Mouse (Mus musculus) midbrain, embryonic 15.5 days (tissue): ENCODE data around the gene Eaf1. TPM values are rescaled to one million over a fixed set of nuclear protein-coding genes. Genes with fewer than 3 reads are reported as not detected.
"Not testable (repeated sequence)": the region's sequence is repeated elsewhere in the genome, so short reads cannot be mapped to it uniquely, and the experiment has no call there.

ENCODE experiments used
- ATAC-seq: fragments of 200-750 bp; cut with Nextera tagmentation; replicated peaks from 2 replicates; pipeline ENCODE4 v1.8.0; 2017; ENCODE audit warnings: moderate TSS enrichment
- H3K27ac ChIP-seq: fragments of 300-500 bp; sonication (generic); 2 replicates; pipeline ENCODE4 v1.5.1; 2015; ENCODE audit warnings: mild to moderate bottlenecking, inconsistent platforms
- H3K27me3 ChIP-seq: fragments of 300-500 bp; sonication (generic); replicated peaks from 2 replicates; pipeline ENCODE4 v1.6.1; 2015; ENCODE audit warnings: inconsistent platforms
- H3K36me3 ChIP-seq: fragments of 300-500 bp; sonication (generic); replicated peaks from 2 replicates; pipeline ENCODE4 v1.6.1; 2015; ENCODE audit warnings: inconsistent platforms
- H3K4me1 ChIP-seq: fragments of 300-500 bp; sonication (generic); 2 replicates; pipeline ENCODE4 v1.6.1; 2015; ENCODE audit warnings: inconsistent platforms
- H3K4me2 ChIP-seq: fragments of 300-500 bp; sonication (generic); 2 replicates; pipeline ENCODE4 v1.6.1; 2015; ENCODE audit warnings: inconsistent platforms, mild to moderate bottlenecking, moderate library complexity
- H3K4me3 ChIP-seq: fragments of 300-500 bp; sonication (generic); 2 replicates; pipeline ENCODE4 v1.5.1; 2015; ENCODE audit warnings: mild to moderate bottlenecking, inconsistent platforms
- H3K9ac ChIP-seq: fragments of 300-500 bp; sonication (generic); 2 replicates; pipeline ENCODE4 v1.6.1; 2015; ENCODE audit warnings: mild to moderate bottlenecking, inconsistent platforms
- H3K9me3 ChIP-seq: fragments of 300-500 bp; sonication (generic); 2 replicates; pipeline ENCODE4 v1.6.1; 2016; ENCODE audit warnings: inconsistent platforms
- WGBS: fragments of 180-500 bp; shearing (Covaris S2); methylation state at CpG from one replicate; pipeline ENCODE4 v1.1.7; 2015; ENCODE audit warnings: mixed read lengths; 5-methylcytosine and 5-hydroxymethylcytosine counted together
- polyA plus RNA-seq: library from polyadenylated mRNA; unstranded; fragments of >200 nt; fragmentation: Nextera tagmentation; extraction: Ambion mirVana; gene quantifications from 2 replicates; pipeline ENCODE4 v1.2.1, GENCODE M21; 2015

Eaf1 gene
- 8.4 and 10.1 TPM in 2 replicates for polyA plus RNA-seq

GRCm38 (mm10) chr14:31494349-31494974, at the start of gene Eaf1:
Gene Eaf1, plus strand, starts transcription at chr14:31494399.
- peaks cover 41% of the 10 kb centered on the region for H3K4me1 ChIP-seq
- ATAC-seq = no peak; the same call in 1 of the 2 replicates
- H3K27me3 ChIP-seq = no peaks in the 10 kb centered on the region
- peak within 1 kb of the TSS; percentile 80 for H3K4me2 ChIP-seq
- peaks cover 11% of the 10 kb centered on the region; the same call in 1 of the 2 replicates for H3K36me3 ChIP-seq
- peak within 1 kb of the TSS; percentile 97 for H3K4me3 ChIP-seq
- no peaks in the 10 kb centered on the region for H3K9me3 ChIP-seq
- H3K9ac ChIP-seq = peak within 1 kb of the TSS; percentile 96
- WGBS = 2% methylated on average over 37 of the region's 37 CpGs
- H3K27ac ChIP-seq = peak within 1 kb of the TSS; percentile 89

- no peak overlapping the region for H3K9ac ChIP-seq
- no peaks in the 10 kb centered on the region for H3K36me3 ChIP-seq
- no peaks in the 10 kb centered on the region for H3K9me3 ChIP-seq
- no peaks in the 10 kb centered on the region for H3K4me1 ChIP-seq
- H3K4me2 ChIP-seq = no peak overlapping the region
- WGBS = 74% methylated on average over 5 of the region's 5 CpGs
- ATAC-seq = no peak
- H3K27me3 ChIP-seq = no peaks in the 10 kb centered on the region
- no peak overlapping the region for H3K27ac ChIP-seq
- no peak overlapping the region for H3K4me3 ChIP-seq
Measured at GRCm38 (mm10) chr14:31448994-31449393, 45.2 kb upstream of the Eaf1 start.

- not testable (repeated sequence) for H3K27me3 ChIP-seq, H3K36me3 ChIP-seq, H3K9me3 ChIP-seq, H3K27ac ChIP-seq, ATAC-seq, H3K4me3 ChIP-seq, H3K9ac ChIP-seq, H3K4me2 ChIP-seq, H3K4me1 ChIP-seq
- 44% methylated on average over 12 of the region's 12 CpGs for WGBS
Measured at GRCm38 (mm10) chr14:31453946-31454345, 40.3 kb upstream of the Eaf1 start.

GRCm38 (mm10) chr14:31454849-31455566, 39.2 kb upstream of the Eaf1 start:
- Histone ChIP-seq H3K9ac (no peak overlapping the region), H3K36me3 (no peaks in the 10 kb centered on the region), H3K4me1 (no peaks in the 10 kb centered on the region), H3K27ac (no peak overlapping the region), H3K27me3 (no peaks in the 10 kb centered on the region), H3K4me3 (no peak overlapping the region), H3K9me3 (no peaks in the 10 kb centered on the region), H3K4me2 (no peak overlapping the region)
- 89% methylated on average over 8 of the region's 8 CpGs for WGBS
- no peak for ATAC-seq

- Histone ChIP-seq H3K9me3 (no peaks in the 10 kb centered on the region), H3K27me3 (no peaks in the 10 kb centered on the region), H3K27ac (no peak overlapping the region), H3K4me1 (no peaks in the 10 kb centered on the region), H3K4me3 (no peak overlapping the region), H3K9ac (no peak overlapping the region), H3K4me2 (no peak overlapping the region), H3K36me3 (no peaks in the 10 kb centered on the region)
- WGBS = 87% methylated on average over 6 of the region's 6 CpGs
- no peak for ATAC-seq
Measured at GRCm38 (mm10) chr14:31456064-31456721, 38.0 kb upstream of the Eaf1 start.

GRCm38 (mm10) chr14:31458006-31458405, 36.2 kb upstream of the Eaf1 start:
- 93% methylated on average over 12 of the region's 12 CpGs for WGBS
- Histone ChIP-seq H3K27ac (no peak overlapping the region), H3K27me3 (no peaks in the 10 kb centered on the region), H3K4me1 (no peaks in the 10 kb centered on the region), H3K4me2 (no peak overlapping the region), H3K9me3 (no peaks in the 10 kb centered on the region), H3K4me3 (no peak overlapping the region), H3K9ac (no peak overlapping the region), H3K36me3 (no peaks in the 10 kb centered on the region)
- no peak for ATAC-seq

- H3K4me2 ChIP-seq, H3K4me3 ChIP-seq: not testable (repeated sequence)
Measured at GRCm38 (mm10) chr14:31462226-31462625, 32.0 kb upstream of the Eaf1 start.

GRCm38 (mm10) chr14:31462886-31463285, 31.3 kb upstream of the Eaf1 start:
- no peak for ATAC-seq
- Histone ChIP-seq H3K4me3 (no peak overlapping the region), H3K9ac (no peak overlapping the region), H3K27me3 (no peaks in the 10 kb centered on the region), H3K4me2 (no peak overlapping the region), H3K36me3 (no peaks in the 10 kb centered on the region), H3K4me1 (no peaks in the 10 kb centered on the region), H3K9me3 (no peaks in the 10 kb centered on the region), H3K27ac (no peak overlapping the region)
- 64% methylated on average over 6 of the region's 6 CpGs for WGBS

More at GRCm38 (mm10) chr14:31462226-31462625, 32.0 kb upstream of the Eaf1 start:
- not testable (repeated sequence) for ATAC-seq, H3K9ac ChIP-seq, H3K27me3 ChIP-seq, H3K4me1 ChIP-seq, H3K36me3 ChIP-seq, H3K9me3 ChIP-seq, H3K27ac ChIP-seq
- 70% methylated on average over 5 of the region's 5 CpGs for WGBS

GRCm38 (mm10) chr14:31464176-31464575, 30.0 kb upstream of the Eaf1 start:
- no peaks in the 10 kb centered on the region for H3K27me3 ChIP-seq
- no peaks in the 10 kb centered on the region for H3K9me3 ChIP-seq
- no peak overlapping the region for H3K4me3 ChIP-seq
- H3K9ac ChIP-seq = no peak overlapping the region
- H3K36me3 ChIP-seq = no peaks in the 10 kb centered on the region
- ATAC-seq = no peak
- H3K27ac ChIP-seq = no peak overlapping the region
- H3K4me2 ChIP-seq = no peak overlapping the region
- WGBS = 63% methylated on average over 8 of the region's 8 CpGs
- H3K4me1 ChIP-seq = no peaks in the 10 kb centered on the region

GRCm38 (mm10) chr14:31469711-31470110, 24.5 kb upstream of the Eaf1 start:
- no peaks in the 10 kb centered on the region for H3K4me1 ChIP-seq
- H3K4me3 ChIP-seq = no peak overlapping the region
- WGBS = 57% methylated on average over 4 of the region's 4 CpGs
- no peaks in the 10 kb centered on the region for H3K36me3 ChIP-seq
- no peak overlapping the region for H3K4me2 ChIP-seq
- no peak for ATAC-seq
- no peaks in the 10 kb centered on the region for H3K27me3 ChIP-seq
- no peak overlapping the region for H3K27ac ChIP-seq
- no peak overlapping the region for H3K9ac ChIP-seq
- H3K9me3 ChIP-seq = no peaks in the 10 kb centered on the region

- 8% methylated on average over 5 of the region's 5 CpGs for WGBS
- H3K27ac ChIP-seq = no peak overlapping the region
- no peak overlapping the region for H3K9ac ChIP-seq
- H3K4me2 ChIP-seq = no peak overlapping the region
- H3K36me3 ChIP-seq = no peaks in the 10 kb centered on the region
- no peak overlapping the region for H3K4me3 ChIP-seq
- no peaks in the 10 kb centered on the region for H3K27me3 ChIP-seq
- H3K9me3 ChIP-seq = no peaks in the 10 kb centered on the region
- no peaks in the 10 kb centered on the region for H3K4me1 ChIP-seq
- ATAC-seq = no peak
Measured at GRCm38 (mm10) chr14:31472451-31473061, 21.6 kb upstream of the Eaf1 start.

GRCm38 (mm10) chr14:31473297-31473696, 20.9 kb upstream of the Eaf1 start:
- ATAC-seq = no peak
- Histone ChIP-seq H3K4me3 (no peak overlapping the region), H3K9me3 (no peaks in the 10 kb centered on the region), H3K4me1 (no peaks in the 10 kb centered on the region), H3K27me3 (no peaks in the 10 kb centered on the region), H3K4me2 (no peak overlapping the region), H3K9ac (no peak overlapping the region), H3K27ac (no peak overlapping the region), H3K36me3 (no peaks in the 10 kb centered on the region)
- 77% methylated on average over 2 of the region's 2 CpGs for WGBS
